Mouse (Mus musculus) layer of hippocampus, postnatal 36 days (tissue): ENCODE results near the gene Ccp110. TPM values are rescaled to one million over a fixed set of nuclear protein-coding genes. Genes with fewer than 3 reads are reported as not detected.

Experiments used
- DNase-seq, 2 experiments: peaks; one replicate each; pipeline ENCODE4 v3.0.0; 2022
- total RNA-seq, 2 experiments: library from RNA; stranded (reverse); gene quantifications; 2 replicates each; pipeline ENCODE4 v1.2.3; 2021

Gene Ccp110
- total RNA-seq, 2 experiments from 2014 or later = 51.7 to 52.3 TPM

- DNase-seq = no peak
These were observed 16.7 kb downstream of the Ccp110 start for GRCm38 (mm10) chr7:118728846-118729587.

- no peak for DNase-seq
These were observed 19.4 kb downstream of the Ccp110 start for GRCm38 (mm10) chr7:118731781-118732180.

- DNase-seq = no peak
These were observed 20.9 kb downstream of the Ccp110 start for GRCm38 (mm10) chr7:118733225-118733624.

- no peak for DNase-seq
These were observed 26.4 kb downstream of the Ccp110 start for GRCm38 (mm10) chr7:118738730-118739129.

- DNase-seq = peak; percentile 77 to 78
These were observed 27.7 kb downstream of the Ccp110 start, which contains the start of gene Vps35l for GRCm38 (mm10) chr7:118739975-118740531. Vps35l (plus strand) TSS chr7:118740226.

GRCm38 (mm10) chr7:118740532-118741338 lies 28.4 kb downstream of the Ccp110 start:
- DNase-seq = peak; percentile 94

- DNase-seq = no peak
These were observed 29.9 kb downstream of the Ccp110 start for GRCm38 (mm10) chr7:118742278-118742677.

GRCm38 (mm10) chr7:118744766-118745165 lies 32.4 kb downstream of the Ccp110 start:
- DNase-seq = no peak

- peak; percentile 24 to 50 for DNase-seq
These were observed 35.7 kb downstream of the Ccp110 start for GRCm38 (mm10) chr7:118747891-118748672.

- no peak for DNase-seq
These were observed 37.4 kb downstream of the Ccp110 start for GRCm38 (mm10) chr7:118749706-118750105.

GRCm38 (mm10) chr7:118751625-118752024 lies 39.3 kb downstream of the Ccp110 start:
- no peak for DNase-seq

- DNase-seq = no peak
These were observed 43.4 kb downstream of the Ccp110 start for GRCm38 (mm10) chr7:118755756-118756155.

- DNase-seq = no peak
These were observed 44.3 kb downstream of the Ccp110 start for GRCm38 (mm10) chr7:118756490-118757265.

GRCm38 (mm10) chr7:118758369-118758768 lies 46.0 kb downstream of the Ccp110 start:
- DNase-seq = no peak

GRCm38 (mm10) chr7:118759372-118759771 lies 47.0 kb downstream of the Ccp110 start:
- no peak for DNase-seq

GRCm38 (mm10) chr7:118763939-118764338 lies 51.6 kb downstream of the Ccp110 start:
- no peak for DNase-seq

- DNase-seq = no peak
These were observed 52.4 kb downstream of the Ccp110 start for GRCm38 (mm10) chr7:118764725-118765124.

- no peak for DNase-seq
These were observed 53.3 kb downstream of the Ccp110 start for GRCm38 (mm10) chr7:118765604-118766003.

GRCm38 (mm10) chr7:118766119-118766833 lies 53.9 kb downstream of the Ccp110 start:
- DNase-seq = peak; percentile 48 to 64

- no peak for DNase-seq
These were observed 54.5 kb downstream of the Ccp110 start for GRCm38 (mm10) chr7:118766834-118767224.

GRCm38 (mm10) chr7:118769208-118769607 lies 56.9 kb downstream of the Ccp110 start:
- DNase-seq = no peak
